Mouse (Mus musculus): ENCODE results near the gene Bcas1. TPM values are rescaled to one million over a fixed set of nuclear protein-coding genes. Genes with fewer than 3 reads are reported as not detected.
A peak's percentile ranks its signal among the peaks of the same experiment; 100 is the strongest.

The Bcas1 gene
- polyA plus RNA-seq, 1 experiment: 164 TPM

DNA sequence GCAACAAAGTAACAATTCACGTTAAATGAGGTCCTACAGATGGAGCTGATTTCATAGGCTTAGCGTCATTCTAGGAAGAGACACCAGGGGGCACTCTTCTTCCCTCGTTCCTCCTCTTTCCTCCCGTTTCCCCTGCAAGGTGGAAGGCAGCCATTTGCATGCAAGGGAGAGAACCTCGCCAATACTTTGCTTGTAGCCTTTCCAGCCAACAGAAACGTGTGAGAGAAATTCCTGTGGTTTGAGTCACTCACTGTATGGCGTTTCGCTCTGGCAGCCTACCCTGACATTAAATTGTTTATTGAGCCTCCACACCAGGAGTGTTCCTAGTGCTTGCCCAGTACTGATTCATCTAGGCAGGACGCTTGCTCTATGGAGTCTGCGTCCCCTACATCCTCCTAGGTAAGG lies 72.7 kb downstream of the Bcas1 start:
- TF ChIP-seq CTCF (IDR thresholded peaks at IDR 0.05; ENCODE audit: extremely low read depth, insufficient read depth, low read length): peak; percentile 84
- TF ChIP-seq POLR2A (IDR thresholded peaks at IDR 0.05; ENCODE audit: extremely low read depth, insufficient read depth, low read length): no peak
- Histone ChIP-seq H3K4me1 (ENCODE audit: control insufficient read depth, insufficient read depth, low read length) (peaks cover 2% of the 10 kb centered on the region; the same call in 1 of the 2 replicates), H3K4me3 (ENCODE audit: insufficient read depth, low read length) (no peak overlapping the region; the same call in 1 of the 2 replicates), H3K27ac (ENCODE audit: insufficient read depth, low read length) (no peak overlapping the region)

DNA sequence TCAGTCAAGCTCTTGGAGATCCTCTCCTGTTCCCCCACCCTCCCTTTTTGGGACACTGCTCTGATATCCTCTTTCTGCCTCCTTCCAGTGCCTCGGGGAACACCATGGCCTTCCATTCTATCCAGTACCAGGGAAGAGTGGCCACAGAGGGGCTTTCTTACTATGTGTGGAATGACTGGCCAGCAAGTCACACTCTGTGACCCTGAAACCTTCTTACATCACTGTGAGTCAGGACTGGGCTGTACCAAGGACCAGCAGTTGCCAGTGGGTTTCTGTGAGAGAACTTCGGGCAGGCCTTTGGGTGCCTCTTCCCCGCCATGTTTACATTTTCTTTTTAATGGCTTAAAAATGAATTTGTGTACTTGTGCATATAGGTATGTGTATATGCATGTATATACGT lies 75.4 kb downstream of the Bcas1 start:
- H3K4me3 ChIP-seq (ENCODE audit: insufficient read depth, low read length): no peak overlapping the region
- no peak for TF ChIP-seq CTCF (IDR thresholded peaks at IDR 0.05; ENCODE audit: extremely low read depth, insufficient read depth, low read length)
- TF ChIP-seq POLR2A (IDR thresholded peaks at IDR 0.05; ENCODE audit: extremely low read depth, insufficient read depth, low read length): no peak
- H3K27ac ChIP-seq (ENCODE audit: insufficient read depth, low read length): no peak overlapping the region
- peaks cover 2% of the 10 kb centered on the region; the same call in 1 of the 2 replicates for H3K4me1 ChIP-seq (ENCODE audit: control insufficient read depth, insufficient read depth, low read length)

GRCm38 (mm10) chr2:170351847-170352246 lies 75.8 kb downstream of the Bcas1 start:
- TF ChIP-seq CTCF (IDR thresholded peaks at IDR 0.05; ENCODE audit: extremely low read depth, insufficient read depth, low read length): no peak
- no peak for TF ChIP-seq POLR2A (IDR thresholded peaks at IDR 0.05; ENCODE audit: extremely low read depth, insufficient read depth, low read length)
- Histone ChIP-seq H3K4me1 (ENCODE audit: control insufficient read depth, insufficient read depth, low read length) (peaks cover 2% of the 10 kb centered on the region; the same call in 1 of the 2 replicates), H3K27ac (ENCODE audit: insufficient read depth, low read length) (no peak overlapping the region), H3K4me3 (ENCODE audit: insufficient read depth, low read length) (no peak overlapping the region)

DNA sequence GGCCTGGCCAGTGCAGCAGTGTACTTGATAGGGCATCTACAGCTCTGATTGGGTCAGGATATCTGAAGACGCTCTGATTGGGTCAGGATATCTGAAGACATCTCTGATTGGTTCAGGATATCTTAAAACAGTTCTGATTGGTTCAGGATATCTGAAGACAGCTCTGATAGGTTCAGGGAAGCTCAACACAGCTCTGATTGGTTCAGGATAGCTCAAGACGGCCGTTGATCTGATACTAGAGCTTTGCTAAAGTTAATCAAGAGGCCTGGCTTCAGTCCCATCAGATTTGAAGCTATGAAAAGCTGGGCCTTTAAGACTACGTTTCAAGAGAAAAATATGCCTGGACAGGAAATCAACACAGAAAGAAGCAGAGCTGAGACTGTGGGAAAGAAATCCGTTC lies 77.9 kb downstream of the Bcas1 start:
- Histone ChIP-seq H3K27ac (ENCODE audit: insufficient read depth, low read length) (no peak overlapping the region), H3K4me1 (ENCODE audit: control insufficient read depth, insufficient read depth, low read length) (peaks cover 2% of the 10 kb centered on the region; the same call in 1 of the 2 replicates), H3K4me3 (ENCODE audit: insufficient read depth, low read length) (no peak overlapping the region)
- TF ChIP-seq POLR2A (IDR thresholded peaks at IDR 0.05; ENCODE audit: extremely low read depth, insufficient read depth, low read length) (no peak), CTCF (IDR thresholded peaks at IDR 0.05; ENCODE audit: extremely low read depth, insufficient read depth, low read length) (no peak)

GRCm38 (mm10) chr2:170349096-170349495 lies 78.5 kb downstream of the Bcas1 start:
- TF ChIP-seq CTCF (IDR thresholded peaks at IDR 0.05; ENCODE audit: extremely low read depth, insufficient read depth, low read length) (no peak), POLR2A (IDR thresholded peaks at IDR 0.05; ENCODE audit: extremely low read depth, insufficient read depth, low read length) (no peak)

DNA sequence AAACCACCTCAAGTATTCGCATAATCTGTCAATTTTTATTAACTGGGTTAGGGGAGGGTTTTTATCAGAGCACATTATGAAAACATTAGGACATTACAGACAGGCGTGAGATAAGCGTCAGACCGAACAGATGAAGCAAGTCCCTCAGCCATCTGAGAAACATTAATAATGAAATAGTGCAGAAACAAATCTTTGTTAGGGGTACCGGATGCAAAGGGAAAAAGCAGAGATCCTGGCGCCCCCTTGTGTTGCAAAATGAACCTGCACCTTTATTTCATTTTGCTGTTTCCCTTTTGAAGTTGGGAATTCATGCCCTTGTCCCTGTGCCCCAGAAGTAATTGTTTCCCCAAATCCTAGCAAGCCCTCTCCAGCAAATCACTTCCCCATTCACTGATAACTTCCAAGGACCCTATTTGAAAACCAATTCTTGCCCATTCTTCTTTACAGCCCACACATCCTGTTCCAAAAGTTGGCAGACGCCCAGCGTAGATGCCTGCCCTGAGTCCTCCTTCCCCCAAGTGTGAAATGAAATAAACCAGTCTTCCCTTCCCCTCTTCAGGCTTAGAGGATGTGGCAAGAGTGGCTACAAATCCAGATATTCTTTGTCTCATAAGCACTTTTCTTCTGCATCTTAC lies 80.4 kb downstream of the Bcas1 start:
- TF ChIP-seq POLR2A (IDR thresholded peaks at IDR 0.05; ENCODE audit: extremely low read depth, insufficient read depth, low read length) (no peak), CTCF (IDR thresholded peaks at IDR 0.05; ENCODE audit: extremely low read depth, insufficient read depth, low read length) (peak; percentile 64)
- Histone ChIP-seq H3K4me3 (ENCODE audit: insufficient read depth, low read length) (no peak overlapping the region), H3K27ac (ENCODE audit: insufficient read depth, low read length) (no peak overlapping the region)

More at GRCm38 (mm10) chr2:170349096-170349495, 78.5 kb downstream of the Bcas1 start:
- Histone ChIP-seq H3K27ac (ENCODE audit: insufficient read depth, low read length) (no peak overlapping the region), H3K4me3 (ENCODE audit: insufficient read depth, low read length) (no peak overlapping the region), H3K4me1 (ENCODE audit: control insufficient read depth, insufficient read depth, low read length) (peaks cover 2% of the 10 kb centered on the region; the same call in 1 of the 2 replicates)

DNA sequence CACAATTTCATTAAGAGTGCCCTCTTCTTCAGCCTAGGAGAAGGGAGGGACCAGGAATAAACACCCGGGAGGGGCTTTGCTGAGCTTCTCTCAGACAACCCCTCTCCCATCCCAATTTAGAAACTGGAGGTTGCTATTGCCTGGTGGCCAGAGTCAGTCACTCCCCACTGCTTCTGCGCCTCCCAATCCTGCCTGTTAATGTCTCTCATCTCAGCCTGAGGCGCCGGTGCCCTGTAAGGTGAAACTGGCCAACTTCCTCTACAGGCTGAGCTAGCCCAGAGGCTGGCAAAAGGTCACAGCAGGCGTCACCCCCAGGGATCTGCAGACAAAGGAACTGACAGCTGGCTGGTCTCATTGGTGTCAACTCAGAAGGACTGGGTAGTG lies 82.2 kb downstream of the Bcas1 start:
- H3K27ac ChIP-seq (ENCODE audit: insufficient read depth, low read length): no peak overlapping the region
- no peaks in the 10 kb centered on the region for H3K4me1 ChIP-seq (ENCODE audit: control insufficient read depth, insufficient read depth, low read length)
- TF ChIP-seq CTCF (IDR thresholded peaks at IDR 0.05; ENCODE audit: extremely low read depth, insufficient read depth, low read length): no peak
- TF ChIP-seq POLR2A (IDR thresholded peaks at IDR 0.05; ENCODE audit: extremely low read depth, insufficient read depth, low read length): no peak
- H3K4me3 ChIP-seq (ENCODE audit: insufficient read depth, low read length): no peak overlapping the region

More for the DNA sequence above, 80.4 kb downstream of the Bcas1 start:
- H3K4me1 ChIP-seq (ENCODE audit: control insufficient read depth, insufficient read depth, low read length): peaks cover 2% of the 10 kb centered on the region; the same call in 1 of the 2 replicates

GRCm38 (mm10) chr2:170344502-170345409 lies 82.9 kb downstream of the Bcas1 start:
- Histone ChIP-seq H3K4me1 (ENCODE audit: control insufficient read depth, insufficient read depth, low read length) (no peaks in the 10 kb centered on the region), H3K27ac (ENCODE audit: insufficient read depth, low read length) (0 out of 2 replicates have a peak overlapping the region, but pooled peaks have one; percentile 84), H3K4me3 (ENCODE audit: insufficient read depth, low read length) (no peak overlapping the region)
- TF ChIP-seq POLR2A (IDR thresholded peaks at IDR 0.05; ENCODE audit: extremely low read depth, insufficient read depth, low read length): no peak
- TF ChIP-seq CTCF (IDR thresholded peaks at IDR 0.05; ENCODE audit: extremely low read depth, insufficient read depth, low read length): no peak

GRCm38 (mm10) chr2:170343819-170344317 lies 83.8 kb downstream of the Bcas1 start:
- TF ChIP-seq POLR2A (IDR thresholded peaks at IDR 0.05; ENCODE audit: extremely low read depth, insufficient read depth, low read length): no peak
- TF ChIP-seq CTCF (IDR thresholded peaks at IDR 0.05; ENCODE audit: extremely low read depth, insufficient read depth, low read length): no peak
- H3K4me1 ChIP-seq (ENCODE audit: control insufficient read depth, insufficient read depth, low read length): no peaks in the 10 kb centered on the region
- H3K4me3 ChIP-seq (ENCODE audit: insufficient read depth, low read length): no peak overlapping the region
- peak overlapping the region; percentile 84 for H3K27ac ChIP-seq (ENCODE audit: insufficient read depth, low read length)

All from cortical plate, adult 2 months (tissue).